Mouse (Mus musculus) limb, embryonic 14.5 days (tissue): ENCODE measurements at regions not wholly inside any gene's neighbourhood (a gene's known extent, or its start where the extent isn't known, plus 50 kb on each side); places are given as distances from the start of the nearest gene placed in this dataset.

ENCODE experiments used
- ATAC-seq: fragments of 200-750 bp; cut with Nextera tagmentation; 2 replicates; pipeline ENCODE4 v1.8.0; 2017; ENCODE audit warnings: low read depth, moderate number of reproducible peaks, moderate TSS enrichment; ENCODE audit not compliant: low FRiP score
- DNase-seq: peaks from one replicate; pipeline ENCODE4 v3.0.0-alpha.2; 2015; ENCODE audit warnings: low spot score
- H3K27ac ChIP-seq: fragments of 300-500 bp; sonication (generic); replicated peaks from 2 replicates; pipeline ENCODE4 v1.5.1; 2014; ENCODE audit warnings: low read depth, mild to moderate bottlenecking, low read length, moderate library complexity, mixed read lengths
- H3K27me3 ChIP-seq: fragments of 300-500 bp; sonication (generic); 2 replicates; pipeline ENCODE4 v1.6.1; 2014; ENCODE audit warnings: low read length, mixed read lengths; ENCODE audit not compliant: control insufficient read depth, insufficient read depth
- H3K36me3 ChIP-seq: fragments of 300-500 bp; sonication (generic); 2 replicates; pipeline ENCODE4 v1.6.1; 2014; ENCODE audit warnings: mild to moderate bottlenecking, low read length, moderate library complexity, mixed read lengths; ENCODE audit not compliant: control insufficient read depth, insufficient read depth
- H3K4me1 ChIP-seq: fragments of 300-500 bp; sonication (generic); 2 replicates; pipeline ENCODE4 v1.6.1; 2014; ENCODE audit warnings: antibody characterized with exemption, low read length, mixed read lengths; ENCODE audit not compliant: control insufficient read depth, insufficient read depth
- H3K4me2 ChIP-seq: fragments of 300-500 bp; sonication (generic); replicated peaks from 2 replicates; pipeline ENCODE4 v1.6.1; 2014; ENCODE audit warnings: low read depth, mild to moderate bottlenecking, low read length, moderate library complexity; ENCODE audit not compliant: severe bottlenecking
- H3K4me3 ChIP-seq: fragments of 300-500 bp; sonication (generic); replicated peaks from 2 replicates; pipeline ENCODE4 v1.5.1; 2014; ENCODE audit warnings: low read length
- H3K9ac ChIP-seq: fragments of 300-500 bp; sonication (generic); 2 replicates; pipeline ENCODE4 v1.6.1; 2014; ENCODE audit warnings: mild to moderate bottlenecking, low read depth, low read length, moderate library complexity; ENCODE audit not compliant: severe bottlenecking
- H3K9me3 ChIP-seq: fragments of 300-500 bp; sonication (generic); 2 replicates; pipeline ENCODE4 v1.6.1; 2016; ENCODE audit warnings: low read length; ENCODE audit not compliant: control insufficient read depth
- POLR2A ChIP-seq: fragments of 200-500 bp; IDR thresholded peaks from 2 replicates; pipeline ENCODE4 v1.8.0; 2012; ENCODE audit warnings: inconsistent platforms, mild to moderate bottlenecking, moderate library complexity, borderline replicate concordance; ENCODE audit not compliant: insufficient read depth, insufficient read length; ENCODE audit errors: extremely low read depth
- WGBS: fragments of 180-500 bp; shearing (Covaris S2); extraction: QIAGEN DNeasy Blood & Tissue Kit; methylation state at CpG from one replicate; pipeline ENCODE4 v1.1.7; 2014; 5-methylcytosine and 5-hydroxymethylcytosine counted together

DNA sequence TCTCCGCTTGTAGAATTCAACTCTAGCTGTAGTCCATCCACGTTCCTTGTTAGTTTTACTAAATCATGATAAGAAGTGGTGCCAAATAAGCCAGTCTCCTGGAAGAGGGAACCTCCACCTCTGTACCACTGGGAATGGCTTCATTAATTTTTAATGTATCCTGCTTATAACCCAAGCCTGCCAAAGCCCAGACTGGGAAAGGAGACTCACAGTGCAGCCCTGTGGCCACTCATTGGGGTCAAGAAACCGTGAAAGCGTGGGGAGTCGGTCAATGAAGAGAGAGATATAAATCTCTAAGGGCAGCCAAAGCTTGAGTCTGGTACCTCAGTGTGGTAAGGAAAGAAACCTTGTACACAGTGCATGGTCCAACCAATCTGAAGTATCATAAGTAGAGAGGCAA, 577.1 kb downstream of the Gm19410 start:
- H3K9me3 ChIP-seq, result no peaks in the 10 kb centered on the region
- WGBS, result 64% methylated on average over 5 of the region's 5 CpGs
- DNase-seq (no peak), ATAC-seq (no peak)
- peaks cover 9% of the 10 kb centered on the region for H3K4me1 ChIP-seq
- H3K9ac ChIP-seq, result no peak overlapping the region
- no peak overlapping the region for H3K4me3 ChIP-seq
- H3K27me3 ChIP-seq, result no peaks in the 10 kb centered on the region
- no peak overlapping the region for H3K27ac ChIP-seq
- TF ChIP-seq POLR2A, result no peak
- H3K4me2 ChIP-seq, result no peak overlapping the region
- no peaks in the 10 kb centered on the region for H3K36me3 ChIP-seq

DNA sequence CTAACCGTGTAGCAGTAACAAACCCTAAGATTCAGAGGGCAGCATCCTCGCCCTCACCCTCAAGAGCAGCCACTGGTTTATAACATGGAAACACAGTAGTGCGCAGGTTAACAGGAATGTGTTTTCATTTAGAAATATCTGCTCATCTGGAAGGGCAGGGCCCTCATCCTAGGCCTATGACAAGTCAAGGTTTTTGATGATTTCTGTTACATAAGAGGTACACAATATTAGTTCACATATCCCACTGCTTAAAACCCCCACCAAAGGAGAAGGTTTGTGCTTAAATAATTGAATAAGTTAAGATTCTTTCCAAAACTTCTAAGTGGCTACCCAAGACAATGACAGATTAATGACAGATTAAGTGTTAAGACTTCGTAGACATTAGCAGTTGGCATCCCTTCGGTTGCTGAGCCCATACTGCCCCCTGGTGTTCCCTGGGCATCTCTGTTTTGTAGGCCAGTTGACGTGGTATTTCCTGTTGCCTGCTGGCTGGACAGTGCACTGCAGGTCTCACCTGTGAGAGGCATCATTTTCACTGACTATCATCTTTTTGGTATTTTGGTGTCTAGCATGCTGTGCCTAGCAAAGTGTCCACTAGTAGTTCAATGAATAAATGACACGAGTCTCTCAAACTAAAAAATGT, 581.2 kb downstream of the Gm19410 start:
- no peak overlapping the region for H3K9ac ChIP-seq
- H3K27ac ChIP-seq, result no peak overlapping the region
- TF ChIP-seq POLR2A, result no peak
- no peaks in the 10 kb centered on the region for H3K9me3 ChIP-seq
- H3K36me3 ChIP-seq, result no peaks in the 10 kb centered on the region
- H3K4me1 ChIP-seq, result peaks cover 9% of the 10 kb centered on the region
- peak; percentile 57; the same call in 1 of the 2 replicates for ATAC-seq
- DNase-seq, result peak; percentile 81
- no peak overlapping the region for H3K4me2 ChIP-seq
- H3K27me3 ChIP-seq, result no peaks in the 10 kb centered on the region
- no peak overlapping the region for H3K4me3 ChIP-seq
- WGBS, result 49% methylated on average over 7 of the region's 7 CpGs

DNA sequence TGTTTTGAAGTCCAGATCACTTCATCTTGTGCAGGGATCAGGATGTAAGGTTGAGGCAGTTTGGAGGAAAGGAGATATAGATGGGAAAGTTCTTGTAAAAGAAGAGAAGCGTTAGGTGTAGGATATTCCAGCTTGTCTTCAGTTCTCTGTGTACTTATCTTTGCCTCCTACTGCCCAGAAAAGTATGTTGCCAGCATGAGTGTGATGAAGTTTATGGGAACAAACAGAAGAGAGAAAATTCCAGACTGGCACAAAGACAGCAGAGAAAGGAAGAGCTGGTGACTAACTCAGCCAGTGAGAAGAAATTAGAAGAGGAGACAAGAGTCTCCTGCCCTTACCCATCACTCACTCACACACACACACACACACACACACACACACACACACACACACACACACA, 582.5 kb downstream of the Gm19410 start:
- Histone ChIP-seq H3K9ac (no peak overlapping the region), H3K27ac (no peak overlapping the region), H3K4me2 (no peak overlapping the region), H3K36me3 (no peaks in the 10 kb centered on the region), H3K4me3 (no peak overlapping the region), H3K9me3 (no peaks in the 10 kb centered on the region), H3K27me3 (no peaks in the 10 kb centered on the region), H3K4me1 (no peaks in the 10 kb centered on the region)
- WGBS, result 83% methylated on average over 1 of the region's 1 CpGs
- no peak for DNase-seq
- TF ChIP-seq POLR2A, result no peak
- ATAC-seq, result no peak

DNA sequence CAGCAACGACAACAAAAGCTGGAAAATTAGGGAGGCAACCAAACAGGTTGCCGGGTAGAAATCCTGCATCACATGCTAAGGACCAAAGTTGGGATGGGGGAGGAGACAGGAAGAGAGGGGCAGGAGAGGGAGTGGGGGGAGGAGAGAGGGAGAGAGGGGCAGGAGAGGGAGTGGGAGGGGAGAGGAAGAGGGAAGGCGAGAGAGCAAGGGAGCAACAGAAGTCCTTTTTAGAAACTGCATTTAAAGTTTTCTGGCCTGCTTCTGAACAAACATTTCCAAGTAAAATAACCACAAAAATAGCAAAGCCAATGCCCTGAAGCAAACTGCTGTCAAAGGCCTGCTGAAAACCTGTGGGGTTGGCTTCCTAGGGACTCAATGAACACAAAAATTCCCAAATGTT, 589.3 kb downstream of the Gm19410 start:
- DNase-seq, result peak; percentile 27
- no peaks in the 10 kb centered on the region for H3K4me1 ChIP-seq
- no peak overlapping the region for H3K4me3 ChIP-seq
- TF ChIP-seq POLR2A, result no peak
- H3K36me3 ChIP-seq, result no peaks in the 10 kb centered on the region
- no peak overlapping the region for H3K4me2 ChIP-seq
- ATAC-seq, result no peak; the same call in 1 of the 2 replicates
- no peaks in the 10 kb centered on the region for H3K9me3 ChIP-seq
- H3K27ac ChIP-seq, result 0 out of 2 replicates have a peak overlapping the region, but pooled peaks have one; percentile 48
- no peak overlapping the region for H3K9ac ChIP-seq
- no peaks in the 10 kb centered on the region for H3K27me3 ChIP-seq
- 19% methylated on average over 3 of the region's 3 CpGs for WGBS

DNA sequence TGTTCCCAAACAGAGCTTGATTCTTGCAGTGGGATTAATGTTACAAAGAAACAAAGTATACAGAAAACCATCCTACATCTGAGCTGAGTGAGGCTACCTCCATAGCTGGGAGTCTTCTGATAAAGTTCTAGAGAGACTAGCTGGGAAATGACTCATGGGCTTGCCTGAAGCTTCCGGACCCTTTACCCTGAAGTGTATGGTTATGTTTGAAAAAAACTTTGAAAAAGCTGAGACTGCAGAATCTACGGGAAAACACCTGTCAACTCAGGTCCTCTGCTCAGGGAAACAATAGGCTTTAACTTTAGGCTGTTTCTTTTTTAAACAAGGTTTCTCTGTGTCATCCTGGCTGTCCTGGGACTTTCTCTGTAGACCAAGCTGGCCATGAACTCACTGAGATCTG, 593.4 kb downstream of the Gm19410 start:
- no peaks in the 10 kb centered on the region for H3K27me3 ChIP-seq
- H3K4me2 ChIP-seq, result no peak overlapping the region
- WGBS, result 79% methylated on average over 2 of the region's 2 CpGs
- H3K9ac ChIP-seq, result no peak overlapping the region
- H3K9me3 ChIP-seq, result no peaks in the 10 kb centered on the region
- ATAC-seq (no peak), DNase-seq (no peak)
- H3K4me1 ChIP-seq, result no peaks in the 10 kb centered on the region
- no peaks in the 10 kb centered on the region for H3K36me3 ChIP-seq
- no peak overlapping the region for H3K4me3 ChIP-seq
- no peak for TF ChIP-seq POLR2A
- no peak overlapping the region for H3K27ac ChIP-seq
